Mouse (Mus musculus): ENCODE results near the gene Olfr1226. TPM values are rescaled to one million over a fixed set of nuclear protein-coding genes. Genes with fewer than 3 reads are reported as not detected.
"Not testable (repeated sequence)": the region's sequence is repeated elsewhere in the genome, so short reads cannot be mapped to it uniquely, and the experiment has no call there.

Gene Olfr1226
- polyA plus RNA-seq (2014; fragmentation: Nextera tagmentation; extraction: Ambion mirVana): not detected in 2 replicates

DNA sequence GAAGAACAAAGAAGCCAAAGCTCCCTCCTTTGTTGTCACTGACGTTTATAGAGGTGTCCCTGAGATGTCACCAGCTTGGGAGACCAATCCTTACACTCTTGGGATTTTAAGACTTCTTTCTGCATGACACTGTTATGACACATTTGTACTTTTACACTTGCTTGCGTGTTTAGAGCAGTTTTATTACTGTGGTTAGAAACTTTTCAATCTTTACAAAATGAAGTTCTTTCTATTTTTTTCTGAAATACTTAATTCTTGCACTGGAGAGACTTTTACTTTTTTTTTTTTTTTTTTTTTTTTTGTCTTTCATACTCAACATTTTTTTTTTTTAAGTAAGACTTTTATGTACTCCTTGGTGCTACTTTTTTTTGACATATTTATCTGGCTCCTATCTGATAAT lies at the start of gene Olfr1226:
Gene Olfr1226 (minus strand): TSS at position 101 of the 400 bp plus-strand sequence.
- Histone ChIP-seq H3K9me3 (ENCODE audit: control insufficient read depth, low read length) (no peaks in the 10 kb centered on the region), H3K4me1 (ENCODE audit: control insufficient read depth, insufficient read depth, low read length) (no peaks in the 10 kb centered on the region), H3K4me3 (ENCODE audit: low read depth, low read length) (no peak within 1 kb of the TSS), H3K27ac (ENCODE audit: low read depth, low read length) (no peak within 1 kb of the TSS), H3K9ac (ENCODE audit: low read length) (no peak within 1 kb of the TSS), H3K27me3 (ENCODE audit: control insufficient read depth, insufficient read depth, low read length) (no peaks in the 10 kb centered on the region), H3K36me3 (ENCODE audit: control insufficient read depth, insufficient read depth, low read length) (no peaks in the 10 kb centered on the region), H3K4me2 (no peak within 1 kb of the TSS)
- ATAC-seq (ENCODE audit: low FRiP score) (no peak), DNase-seq (ENCODE audit: low spot score, missing footprints) (no peak)
- WGBS: 68% methylated on average over 2 of the region's 2 CpGs

DNA sequence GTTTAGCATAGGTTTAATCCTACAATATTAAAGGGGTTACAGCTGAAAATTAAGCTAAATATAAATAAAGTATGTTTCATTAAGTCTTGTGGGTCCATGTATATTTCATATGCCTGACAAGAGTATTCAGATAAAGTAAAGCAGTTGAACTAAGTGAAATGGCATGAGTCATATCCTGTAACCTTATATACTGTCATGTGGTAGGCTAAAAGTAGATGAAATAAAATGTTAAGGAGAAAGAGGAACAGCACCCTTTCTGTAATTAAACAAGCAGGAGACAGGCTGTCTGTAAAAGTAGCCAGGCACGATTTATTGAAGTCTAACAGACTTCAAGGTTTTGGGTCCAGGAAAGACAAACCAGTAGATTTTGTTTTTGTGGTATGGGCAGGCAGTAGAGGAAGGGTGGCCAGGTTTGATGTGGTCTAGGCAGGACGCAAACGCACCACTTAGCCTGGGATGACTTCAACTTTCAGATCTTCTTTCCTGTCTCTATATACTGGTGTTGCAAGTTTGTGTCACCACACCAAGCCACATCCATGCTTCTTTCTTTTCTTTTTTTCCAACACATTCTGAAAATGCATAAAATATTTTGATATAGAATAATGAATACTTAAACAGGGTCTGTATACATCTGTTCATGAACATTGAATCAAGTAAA lies 3.4 kb downstream of the Olfr1226 start:
- H3K9ac ChIP-seq (ENCODE audit: low read length): no peak overlapping the region
- H3K27ac ChIP-seq (ENCODE audit: low read depth, low read length): no peak overlapping the region
- no peaks in the 10 kb centered on the region for H3K9me3 ChIP-seq (ENCODE audit: control insufficient read depth, low read length)
- WGBS: 92% methylated on average over 3 of the region's 3 CpGs
- no peaks in the 10 kb centered on the region for H3K4me1 ChIP-seq (ENCODE audit: control insufficient read depth, insufficient read depth, low read length)
- no peak overlapping the region for H3K4me3 ChIP-seq (ENCODE audit: low read depth, low read length)
- no peak overlapping the region for H3K4me2 ChIP-seq
- no peaks in the 10 kb centered on the region for H3K27me3 ChIP-seq (ENCODE audit: control insufficient read depth, insufficient read depth, low read length)
- ATAC-seq (ENCODE audit: low FRiP score): no peak
- H3K36me3 ChIP-seq (ENCODE audit: control insufficient read depth, insufficient read depth, low read length): no peaks in the 10 kb centered on the region
- no peak for DNase-seq (ENCODE audit: low spot score, missing footprints)

DNA sequence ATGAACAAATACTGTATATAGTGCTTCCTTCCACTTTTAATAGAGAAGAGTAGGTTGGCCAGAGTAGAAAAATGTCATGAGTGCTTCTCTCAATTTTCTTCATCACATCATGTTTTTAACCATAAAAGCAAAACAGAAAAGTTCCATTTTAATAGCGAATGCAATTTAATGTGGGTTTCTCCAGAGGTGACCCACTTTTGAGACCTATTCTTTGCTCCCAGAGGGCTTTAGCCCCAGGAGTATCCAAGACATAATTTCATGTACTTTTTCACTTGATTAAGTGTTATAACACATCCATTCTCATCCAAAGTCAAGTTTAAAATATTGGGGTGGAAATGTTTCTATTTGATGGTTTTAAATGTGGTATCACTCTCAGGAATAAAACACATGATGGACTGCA lies 25.3 kb downstream of the Olfr1226 start, which contains the start of gene Olfr1225:
Gene Olfr1225 (minus strand): TSS at position 101 of the 400 bp plus-strand sequence.
- Histone ChIP-seq H3K27ac (ENCODE audit: low read depth, low read length) (no peak within 1 kb of the TSS), H3K4me1 (ENCODE audit: control insufficient read depth, insufficient read depth, low read length) (no peaks in the 10 kb centered on the region), H3K27me3 (ENCODE audit: control insufficient read depth, insufficient read depth, low read length) (no peaks in the 10 kb centered on the region), H3K4me2 (no peak within 1 kb of the TSS), H3K36me3 (ENCODE audit: control insufficient read depth, insufficient read depth, low read length) (no peaks in the 10 kb centered on the region), H3K4me3 (ENCODE audit: low read depth, low read length) (no peak within 1 kb of the TSS), H3K9ac (ENCODE audit: low read length) (no peak within 1 kb of the TSS), H3K9me3 (ENCODE audit: control insufficient read depth, low read length) (no peaks in the 10 kb centered on the region)
- 86% methylated on average over 1 of the region's 1 CpGs for WGBS
- DNase-seq (ENCODE audit: low spot score, missing footprints) (no peak), ATAC-seq (ENCODE audit: low FRiP score) (no peak)

- H3K4me1 ChIP-seq (ENCODE audit: control insufficient read depth, insufficient read depth, low read length); H3K4me2 ChIP-seq; H3K27me3 ChIP-seq (ENCODE audit: control insufficient read depth, insufficient read depth, low read length); ATAC-seq (ENCODE audit: low FRiP score); H3K9ac ChIP-seq (ENCODE audit: low read length); DNase-seq (ENCODE audit: low spot score, missing footprints); H3K4me3 ChIP-seq (ENCODE audit: low read depth, low read length); H3K36me3 ChIP-seq (ENCODE audit: control insufficient read depth, insufficient read depth, low read length); H3K27ac ChIP-seq (ENCODE audit: low read depth, low read length); H3K9me3 ChIP-seq (ENCODE audit: control insufficient read depth, low read length): not testable (repeated sequence)
- 87% methylated on average over 4 of the region's 4 CpGs for WGBS
Measured at GRCm38 (mm10) chr2:89164711-89165110, 35.1 kb downstream of the Olfr1226 start.

DNA sequence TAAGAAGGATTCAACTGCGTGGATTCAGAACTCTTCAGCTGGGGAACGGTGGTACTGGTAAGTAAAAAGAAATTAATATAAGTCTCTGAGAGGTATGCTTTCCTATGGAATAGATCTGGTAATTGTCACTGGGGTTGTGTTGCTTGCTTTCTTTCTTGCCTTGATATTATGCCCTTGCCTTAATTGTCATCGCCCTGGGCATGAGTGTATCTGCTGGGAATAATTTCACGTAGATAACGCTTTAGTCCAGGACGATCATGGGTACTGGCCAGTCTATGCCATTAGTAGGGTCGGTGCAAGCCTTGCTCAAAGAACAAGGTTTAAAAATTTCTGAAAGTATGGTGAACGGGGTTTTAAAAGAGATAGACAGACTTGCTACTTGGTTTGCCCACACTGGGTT lies 35.9 kb downstream of the Olfr1226 start, which contains the start of gene Olfr1224-ps1:
Gene Olfr1224-ps1 (minus strand): TSS at position 101 of the 400 bp plus-strand sequence.
- not testable (repeated sequence) for ATAC-seq (ENCODE audit: low FRiP score); H3K9ac ChIP-seq (ENCODE audit: low read length); H3K27ac ChIP-seq (ENCODE audit: low read depth, low read length); H3K36me3 ChIP-seq (ENCODE audit: control insufficient read depth, insufficient read depth, low read length); H3K27me3 ChIP-seq (ENCODE audit: control insufficient read depth, insufficient read depth, low read length); H3K4me2 ChIP-seq; H3K4me3 ChIP-seq (ENCODE audit: low read depth, low read length); H3K4me1 ChIP-seq (ENCODE audit: control insufficient read depth, insufficient read depth, low read length); H3K9me3 ChIP-seq (ENCODE audit: control insufficient read depth, low read length); DNase-seq (ENCODE audit: low spot score, missing footprints)
- 94% methylated on average over 8 of the region's 8 CpGs for whole genome bisulfite sequencing

DNA sequence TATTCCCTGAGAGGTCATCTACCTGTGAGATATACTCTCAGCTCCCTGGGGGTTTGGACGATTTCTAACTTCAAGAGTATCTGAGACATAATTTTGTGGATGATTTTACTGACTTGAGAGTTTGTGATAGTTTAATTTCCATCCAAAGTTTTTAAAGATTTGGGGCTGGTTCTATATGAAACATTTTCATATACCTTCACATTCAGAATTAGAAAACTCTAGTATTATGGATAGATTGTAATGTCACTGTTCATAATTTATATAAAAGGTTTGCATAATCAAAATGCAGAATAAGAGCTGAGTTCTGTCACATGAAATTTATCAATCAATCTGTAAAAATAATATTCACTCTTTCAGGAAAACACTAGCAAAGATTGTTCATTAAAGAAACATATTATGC lies 48.4 kb downstream of the Olfr1226 start, which contains the start of gene Olfr1223:
Gene Olfr1223 (minus strand): TSS at position 101 of the 400 bp plus-strand sequence.
- WGBS: 69% methylated on average over 1 of the region's 1 CpGs
- no peaks in the 10 kb centered on the region for H3K36me3 ChIP-seq (ENCODE audit: control insufficient read depth, insufficient read depth, low read length)
- no peak within 1 kb of the TSS for H3K9ac ChIP-seq (ENCODE audit: low read length)
- no peaks in the 10 kb centered on the region for H3K27me3 ChIP-seq (ENCODE audit: control insufficient read depth, insufficient read depth, low read length)
- no peak within 1 kb of the TSS for H3K4me2 ChIP-seq
- H3K4me1 ChIP-seq (ENCODE audit: control insufficient read depth, insufficient read depth, low read length): no peaks in the 10 kb centered on the region
- H3K9me3 ChIP-seq (ENCODE audit: control insufficient read depth, low read length): no peaks in the 10 kb centered on the region
- no peak within 1 kb of the TSS for H3K4me3 ChIP-seq (ENCODE audit: low read depth, low read length)
- no peak for DNase-seq (ENCODE audit: low spot score, missing footprints)
- no peak within 1 kb of the TSS for H3K27ac ChIP-seq (ENCODE audit: low read depth, low read length)
- no peak for ATAC-seq (ENCODE audit: low FRiP score)

Other genes starting within 250 kb of the Olfr1226 start
- not detected in 2 replicates for gene Olfr1212, start 246.1 kb downstream of the Olfr1226 start, polyA plus RNA-seq (2014; fragmentation: Nextera tagmentation; extraction: Ambion mirVana)
- gene Gm13762, start 219.8 kb downstream of the Olfr1226 start, polyA plus RNA-seq (2014; fragmentation: Nextera tagmentation; extraction: Ambion mirVana): not detected in 2 replicates
- gene Olfr1214, start 207.4 kb downstream of the Olfr1226 start, polyA plus RNA-seq (2014; fragmentation: Nextera tagmentation; extraction: Ambion mirVana): not detected in 2 replicates
- gene Olfr1215, start 193.1 kb downstream of the Olfr1226 start, polyA plus RNA-seq (2014; fragmentation: Nextera tagmentation; extraction: Ambion mirVana): not detected in 2 replicates
- not detected in 2 replicates for gene Olfr1216, start 181.7 kb downstream of the Olfr1226 start, polyA plus RNA-seq (2014; fragmentation: Nextera tagmentation; extraction: Ambion mirVana)
- gene Olfr1217, start 168.0 kb downstream of the Olfr1226 start, polyA plus RNA-seq (2014; fragmentation: Nextera tagmentation; extraction: Ambion mirVana): not detected in 2 replicates
- not detected in 2 replicates for gene Olfr1218, start 138.9 kb downstream of the Olfr1226 start, polyA plus RNA-seq (2014; fragmentation: Nextera tagmentation; extraction: Ambion mirVana)
- not detected in 2 replicates for gene Olfr1219, start 116.5 kb downstream of the Olfr1226 start, polyA plus RNA-seq (2014; fragmentation: Nextera tagmentation; extraction: Ambion mirVana)
- not detected in 2 replicates for gene Olfr1220, start 93.2 kb downstream of the Olfr1226 start, polyA plus RNA-seq (2014; fragmentation: Nextera tagmentation; extraction: Ambion mirVana)
- not detected in 2 replicates for gene Olfr1221, start 82.8 kb downstream of the Olfr1226 start, polyA plus RNA-seq (2014; fragmentation: Nextera tagmentation; extraction: Ambion mirVana)
- not detected in 2 replicates for gene Olfr1222, start 67.0 kb downstream of the Olfr1226 start, polyA plus RNA-seq (2014; fragmentation: Nextera tagmentation; extraction: Ambion mirVana)
- not detected in 2 replicates for gene Olfr1223, start 48.5 kb downstream of the Olfr1226 start, polyA plus RNA-seq (2014; fragmentation: Nextera tagmentation; extraction: Ambion mirVana)
- gene Olfr1224-ps1, start 36.0 kb downstream of the Olfr1226 start, polyA plus RNA-seq (2014; fragmentation: Nextera tagmentation; extraction: Ambion mirVana): not detected in 2 replicates
- gene Olfr1225, start 25.4 kb downstream of the Olfr1226 start, polyA plus RNA-seq (2014; fragmentation: Nextera tagmentation; extraction: Ambion mirVana): not detected in 2 replicates
- gene Olfr1228, start 54.0 kb upstream of the Olfr1226 start, polyA plus RNA-seq (2014; fragmentation: Nextera tagmentation; extraction: Ambion mirVana): not detected in 2 replicates
- gene Olfr1229, start 88.0 kb upstream of the Olfr1226 start, polyA plus RNA-seq (2014; fragmentation: Nextera tagmentation; extraction: Ambion mirVana): not detected in 2 replicates
- not detected in 2 replicates for gene Olfr1230, start 97.2 kb upstream of the Olfr1226 start, polyA plus RNA-seq (2014; fragmentation: Nextera tagmentation; extraction: Ambion mirVana)
- gene Olfr1231, start 107.0 kb upstream of the Olfr1226 start, polyA plus RNA-seq (2014; fragmentation: Nextera tagmentation; extraction: Ambion mirVana): not detected in 2 replicates
- not detected in 2 replicates for gene Olfr1232, start 129.6 kb upstream of the Olfr1226 start, polyA plus RNA-seq (2014; fragmentation: Nextera tagmentation; extraction: Ambion mirVana)
- not detected in 2 replicates for gene Olfr1233, start 142.3 kb upstream of the Olfr1226 start, polyA plus RNA-seq (2014; fragmentation: Nextera tagmentation; extraction: Ambion mirVana)
- gene Olfr1234, start 164.8 kb upstream of the Olfr1226 start, polyA plus RNA-seq (2014; fragmentation: Nextera tagmentation; extraction: Ambion mirVana): not detected in 2 replicates
- not detected in 2 replicates for gene Olfr1238, start 209.6 kb upstream of the Olfr1226 start, polyA plus RNA-seq (2014; fragmentation: Nextera tagmentation; extraction: Ambion mirVana)
- gene Olfr1239, start 220.4 kb upstream of the Olfr1226 start, polyA plus RNA-seq (2014; fragmentation: Nextera tagmentation; extraction: Ambion mirVana): not detected in 2 replicates
- not detected in 2 replicates for gene Olfr1240, start 243.0 kb upstream of the Olfr1226 start, polyA plus RNA-seq (2014; fragmentation: Nextera tagmentation; extraction: Ambion mirVana)

Data from midbrain, embryonic 11.5 days (tissue).